Mouse (Mus musculus) heart, postnatal 10 days (tissue): ENCODE measurements around the gene Olfr750. TPM values are rescaled to one million over a fixed set of nuclear protein-coding genes. Genes with fewer than 3 reads are reported as not detected.

ENCODE experiments used
- DNase-seq, 2 experiments: peaks; one replicate each; pipeline ENCODE4 v3.0.0; 2021
- intact Hi-C: fragments of 180-260 bp; cut with DNase I; formaldehyde crosslinking; loops from one replicate; pipeline ENCODE4 v1.15.1; 2025
- total RNA-seq, 2 experiments: library from RNA; stranded (reverse); gene quantifications; 2 replicates each; pipeline ENCODE4 v1.2.3; 2021

Gene Olfr750
- total RNA-seq, 2 experiments from 2014 or later = not detected

GRCm38 (mm10) chr14:51036214-51036613 lies 38.0 kb downstream of the Olfr750 start:
- DNase-seq = no peak
- intact Hi-C loops = no loop called here

- no peak for DNase-seq
- intact Hi-C loops = no loop called here
These were observed 39.0 kb downstream of the Olfr750 start for GRCm38 (mm10) chr14:51035206-51035605.

GRCm38 (mm10) chr14:51027387-51028155 lies 46.7 kb downstream of the Olfr750 start:
- DNase-seq = no peak
- intact Hi-C loops = no loop called here

GRCm38 (mm10) chr14:51026391-51027133 lies 47.7 kb downstream of the Olfr750 start:
- DNase-seq = peak; percentile 74 to 80
- intact Hi-C loops = loop anchor here (1.0 kb wide), 2 partner anchors 37 to 50 kb away; no protein-coding TSS in a partner anchor

- DNase-seq = no peak
- intact Hi-C loops = loop anchor here (2.0 kb wide), 1 partner anchor 74 kb away; no protein-coding TSS in a partner anchor
These were observed 49.4 kb downstream of the Olfr750 start for GRCm38 (mm10) chr14:51024820-51025219.

GRCm38 (mm10) chr14:51023457-51023856 lies 50.8 kb downstream of the Olfr750 start:
- intact Hi-C loops = no loop called here

GRCm38 (mm10) chr14:51017256-51017655 lies 57.0 kb downstream of the Olfr750 start:
- peak; percentile 64 to 66 for DNase-seq
- intact Hi-C loops = no loop called here

More at GRCm38 (mm10) chr14:51023457-51023856, 50.8 kb downstream of the Olfr750 start:
- DNase-seq = no peak

Other genes starting within 250 kb of the Olfr750 start
- 10 to 100 TPM; 10.9 to 11.6 TPM for gene Tep1, start 203.9 kb downstream of the Olfr750 start, total RNA-seq
- gene Klhl33, start 176.9 kb downstream of the Olfr750 start, total RNA-seq = 1 to 10 TPM; 5.7 to 5.9 TPM
- gene Osgep, start 149.5 kb downstream of the Olfr750 start, total RNA-seq = 10 to 100 TPM; 59.5 to 66.3 TPM
- gene Apex1, start 149.5 kb downstream of the Olfr750 start, total RNA-seq = 10 to 100 TPM; 39.5 to 43.4 TPM
- gene Pip4p1, start 143.6 kb downstream of the Olfr750 start, total RNA-seq = 10 to 100 TPM; 23.7 to 25.4 TPM
- 10 to 100 TPM; 15.2 to 17.3 TPM for gene Pnp, start 143.4 kb downstream of the Olfr750 start, total RNA-seq
- gene Gm49342, start 129.9 kb downstream of the Olfr750 start, total RNA-seq = 10 to 100 TPM; 13.0 to 14.4 TPM
- gene Pnp2, start 118.4 kb downstream of the Olfr750 start, total RNA-seq = 1 to 10 TPM in 1 of 2 experiments, under 1 TPM in 1; 0.69 to 1.1 TPM
- under 1 TPM; 0.17 TPM for gene Rnase10, start 66.7 kb downstream of the Olfr750 start, total RNA-seq
- gene Rnase9, start 32.6 kb downstream of the Olfr750 start, total RNA-seq = not detected
- not detected for gene Rnase11, start 24.3 kb downstream of the Olfr750 start, total RNA-seq
- gene Rnase12, start 16.8 kb downstream of the Olfr750 start, total RNA-seq = not detected
- 10 to 100 TPM; 45.4 to 46.9 TPM for gene Rnase4, start 16.6 kb upstream of the Olfr750 start, total RNA-seq
- 1 to 10 TPM; 3.2 to 4.0 TPM for gene Ang, start 16.7 kb upstream of the Olfr750 start, total RNA-seq
- gene Eddm3b, start 40.0 kb upstream of the Olfr750 start, total RNA-seq = not detected
- gene Rnase6, start 49.5 kb upstream of the Olfr750 start, total RNA-seq = under 1 TPM; 0.31 to 0.69 TPM
- under 1 TPM; 0.52 to 0.72 TPM for gene Rnase1, start 72.3 kb upstream of the Olfr750 start, total RNA-seq
- not detected for gene Rnase2b, start 87.8 kb upstream of the Olfr750 start, total RNA-seq
- gene Ang2, start 124.7 kb upstream of the Olfr750 start, total RNA-seq = not detected
- gene Ear14, start 129.0 kb upstream of the Olfr750 start, total RNA-seq = not detected
- not detected for gene Rnase2a, start 181.7 kb upstream of the Olfr750 start, total RNA-seq